In genomic region chr11:117108595-117108994, GRCm38 (mm10) we compare ENCODE assay signal across 8 mouse cellular contexts. TPM values are rescaled to one million over a fixed set of nuclear protein-coding genes. Genes with fewer than 3 reads are reported as not detected.
DNase-seq lines count a peak whose midpoint lies in the region; ATAC-seq lines count a peak whose summit lies in the region.

No protein-coding gene starts in this region.

- H3K4me3 ChIP-seq in hindbrain, embryonic 12.5 days: no peak overlapping the region
- no peak overlapping the region for H3K4me3 ChIP-seq in hindbrain, embryonic 16.5 days (ENCODE audit: low read length)
- no peak overlapping the region for H3K4me3 ChIP-seq in embryonic facial prominence, embryonic 14.5 days (ENCODE audit: low read depth, low read length)
- no peak overlapping the region for H3K4me3 ChIP-seq in lung, embryonic 16.5 days (ENCODE audit: low read length)

- H3K27ac ChIP-seq in hindbrain, embryonic 12.5 days: 0 out of 2 replicates have a peak overlapping the region, but pooled peaks have one; percentile 40
- no peak overlapping the region for H3K27ac ChIP-seq in hindbrain, embryonic 16.5 days (ENCODE audit: low read depth, low read length)
- peak overlapping the region; percentile 73 for H3K27ac ChIP-seq in embryonic facial prominence, embryonic 14.5 days (replicated peaks; ENCODE audit: low read depth, low read length)
- H3K27ac ChIP-seq in lung, embryonic 16.5 days (ENCODE audit: low read length): peak overlapping the region; percentile 67

- no peaks in the 10 kb centered on the region for H3K36me3 ChIP-seq in hindbrain, embryonic 12.5 days
- no peaks in the 10 kb centered on the region for H3K36me3 ChIP-seq in hindbrain, embryonic 16.5 days (ENCODE audit: control insufficient read depth, insufficient read depth, low read length)
- H3K36me3 ChIP-seq in embryonic facial prominence, embryonic 14.5 days (ENCODE audit: control insufficient read depth, insufficient read depth, low read length): no peaks in the 10 kb centered on the region
- no peaks in the 10 kb centered on the region for H3K36me3 ChIP-seq in lung, embryonic 16.5 days (ENCODE audit: control insufficient read depth, insufficient read depth, low read length)

- H3K27me3 ChIP-seq in hindbrain, embryonic 12.5 days: no peaks in the 10 kb centered on the region
- no peaks in the 10 kb centered on the region for H3K27me3 ChIP-seq in hindbrain, embryonic 16.5 days (replicated peaks; ENCODE audit: control insufficient read depth, insufficient read depth, low read length)
- H3K27me3 ChIP-seq in embryonic facial prominence, embryonic 14.5 days (replicated peaks; ENCODE audit: control insufficient read depth, insufficient read depth, low read length): no peaks in the 10 kb centered on the region
- no peaks in the 10 kb centered on the region for H3K27me3 ChIP-seq in lung, embryonic 16.5 days (ENCODE audit: control insufficient read depth, insufficient read depth, low read depth, low read length)

- 80% methylated on average over 9 of the region's 9 CpGs for WGBS in hindbrain, embryonic 12.5 days
- 63% methylated on average over 9 of the region's 9 CpGs for WGBS in hindbrain, embryonic 16.5 days
- 28% methylated on average over 9 of the region's 9 CpGs for WGBS in embryonic facial prominence, embryonic 14.5 days
- WGBS in lung, embryonic 16.5 days: 18% methylated on average over 9 of the region's 9 CpGs

- H3K4me2 ChIP-seq in hindbrain, embryonic 12.5 days (replicated peaks): no peak overlapping the region
- H3K4me2 ChIP-seq in hindbrain, embryonic 16.5 days (ENCODE audit: low read length): no peak overlapping the region
- no peak overlapping the region for H3K4me2 ChIP-seq in embryonic facial prominence, embryonic 14.5 days (ENCODE audit: low read depth, low read length)
- 0 out of 2 replicates have a peak overlapping the region, but pooled peaks have one; percentile 23 for H3K4me2 ChIP-seq in lung, embryonic 16.5 days (ENCODE audit: low read depth, low read length)

- H3K9ac ChIP-seq in hindbrain, embryonic 12.5 days: no peak overlapping the region
- no peak overlapping the region for H3K9ac ChIP-seq in hindbrain, embryonic 16.5 days (ENCODE audit: low read depth, low read length)
- no peak overlapping the region for H3K9ac ChIP-seq in embryonic facial prominence, embryonic 14.5 days (ENCODE audit: low read depth, low read length)
- 0 out of 2 replicates have a peak overlapping the region, but pooled peaks have one; percentile 21 for H3K9ac ChIP-seq in lung, embryonic 16.5 days (ENCODE audit: low read length)

- no peak for ATAC-seq in hindbrain, embryonic 12.5 days (ENCODE audit: low FRiP score)
- ATAC-seq in hindbrain, embryonic 16.5 days: no peak
- ATAC-seq in embryonic facial prominence, embryonic 14.5 days (ENCODE audit: low read depth): peak; percentile 31; the same call in 1 of the 2 replicates
- ATAC-seq in lung, embryonic 16.5 days (ENCODE audit: low read depth): peak; percentile 76
- no peak for ATAC-seq in activated CD4-positive, CD25-positive, alpha-beta regulatory T cell, adult 4 months

- peak; percentile 98 for DNase-seq in NIH3T3 (ENCODE audit: low read depth)
- DNase-seq in embryonic facial prominence, embryonic 14.5 days (ENCODE audit: low spot score): peak; percentile 92
- DNase-seq in heart, postnatal 25 days (ENCODE audit: low spot score): peak; percentile 72
- DNase-seq in embryo, embryonic 10.5 days (ENCODE audit: low spot score): no peak

- intact Hi-C loops in heart, postnatal 25 days (cut with DNase I): no loop called here

- H3K9me3 ChIP-seq in hindbrain, embryonic 12.5 days (replicated peaks): no peaks in the 10 kb centered on the region
- no peaks in the 10 kb centered on the region for H3K9me3 ChIP-seq in hindbrain, embryonic 16.5 days (ENCODE audit: control insufficient read depth, low read length)
- no peaks in the 10 kb centered on the region for H3K9me3 ChIP-seq in embryonic facial prominence, embryonic 14.5 days (ENCODE audit: control insufficient read depth, low read length)
- 0 out of 2 replicates have a peak, but pooled peaks cover 3% of the 10 kb centered on the region for H3K9me3 ChIP-seq in lung, embryonic 16.5 days (ENCODE audit: control insufficient read depth, low read length)

- H3K4me1 ChIP-seq in hindbrain, embryonic 12.5 days: peaks cover 10% of the 10 kb centered on the region
- 0 out of 2 replicates have a peak, but pooled peaks cover 3% of the 10 kb centered on the region for H3K4me1 ChIP-seq in hindbrain, embryonic 16.5 days (ENCODE audit: control insufficient read depth, insufficient read depth, low read depth, low read length)
- H3K4me1 ChIP-seq in embryonic facial prominence, embryonic 14.5 days (ENCODE audit: control insufficient read depth, insufficient read depth, low read length): peaks cover 13% of the 10 kb centered on the region
- peaks cover 28% of the 10 kb centered on the region for H3K4me1 ChIP-seq in lung, embryonic 16.5 days (replicated peaks; ENCODE audit: control insufficient read depth, insufficient read depth, low read length)

RNA-seq across cellular contexts. Expression of gene Sec14l1, which starts 6.4 kb away (rescaled TPM):
- polyA plus RNA-seq in hindbrain, embryonic 12.5 days (2016; fragmentation: Nextera tagmentation; extraction: Ambion mirVana): 76.2 and 77.6 TPM in 2 replicates
- 53.9 and 63.4 TPM in 2 replicates for polyA plus RNA-seq in hindbrain, embryonic 16.5 days (2015; fragmentation: Nextera tagmentation; extraction: Ambion mirVana)
- 43.8 and 45.4 TPM in 2 replicates for polyA plus RNA-seq in embryonic facial prominence, embryonic 14.5 days (2014; fragmentation: Nextera tagmentation; extraction: Ambion mirVana)
- total RNA-seq in heart, postnatal 25 days (2021): 10 to 100 TPM; 71.7 to 74.1 TPM
- 74.5 and 76.5 TPM in 2 replicates for polyA plus RNA-seq in lung, embryonic 16.5 days (2015; fragmentation: Nextera tagmentation; extraction: Ambion mirVana)
- polyA plus RNA-seq in activated CD4-positive, CD25-positive, alpha-beta regulatory T cell, adult 4 months (2017; shearing (Covaris generic)): 10 to 100 TPM; 13.9 to 22.7 TPM

Comparison
In these comparisons a context has a peak if more than half of its experiments do, and no peak if none do; other contexts are left out.
1. ATAC-seq: peak in embryonic facial prominence, embryonic 14.5 days (single experiment) and lung, embryonic 16.5 days (single experiment); none in hindbrain, embryonic 12.5 days (single experiment), hindbrain, embryonic 16.5 days (single experiment) and activated CD4-positive, CD25-positive, alpha-beta regulatory T cell, adult 4 months (single experiment).